In the genomic region with DNA sequence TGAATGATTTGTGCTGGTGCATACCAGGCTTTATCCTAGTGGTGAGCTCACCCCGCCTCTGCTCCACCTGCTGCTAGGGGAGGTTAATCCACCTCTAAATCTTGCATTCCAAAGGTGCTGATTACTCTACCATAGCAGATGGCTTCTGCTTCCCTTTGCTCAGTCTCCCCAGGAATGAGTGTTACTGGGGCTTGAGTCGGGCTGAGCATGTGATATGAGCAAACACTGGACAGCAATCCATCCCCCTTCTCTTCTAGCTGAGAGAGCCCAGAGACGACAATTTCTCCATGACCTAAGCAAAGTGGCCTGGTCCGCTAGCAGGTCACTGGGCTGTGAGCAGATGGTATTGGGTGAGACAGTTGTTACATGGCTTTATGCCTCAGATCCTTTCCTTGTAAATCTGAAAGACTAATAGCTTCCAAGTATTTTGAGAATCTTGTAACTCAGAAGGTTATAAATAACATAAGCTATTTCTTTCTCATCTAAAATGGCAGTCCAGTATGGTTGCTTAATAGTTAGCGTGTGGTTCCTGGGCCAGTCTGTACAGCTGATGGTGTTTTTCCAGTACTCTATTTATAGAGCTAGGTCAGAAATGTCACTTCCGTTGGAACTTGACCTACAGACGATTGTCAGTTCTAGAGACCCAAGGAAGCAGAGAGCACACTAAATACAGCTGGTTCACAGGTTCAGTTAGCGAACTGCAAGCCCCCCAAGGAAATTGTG, we compare ENCODE assay signal across 8 mouse cellular contexts.
DNase-seq lines count a peak whose midpoint lies in the region; ATAC-seq and TF ChIP-seq lines count a peak whose summit lies in the region.
"Had no signal": no experiment of that assay in that cellular context is flagged by ENCODE, and none has a peak within 500 bp of the region (broad histone marks: within the 10 kb centered on the region; RNA-seq: fewer than 3 reads in every experiment).

No protein-coding gene starts in this region.

- H3K27ac ChIP-seq in layer of hippocampus, adult 2 months: no peak overlapping the region
- H3K27ac ChIP-seq in embryonic facial prominence, embryonic 15.5 days (replicated peaks): 0 out of 2 replicates have a peak overlapping the region, but pooled peaks have one; percentile 34

- 62% methylated on average over 8 of the region's 8 CpGs for WGBS in embryonic facial prominence, embryonic 15.5 days

- H3K4me2 ChIP-seq in embryonic facial prominence, embryonic 15.5 days (replicated peaks): no peak overlapping the region

- ATAC-seq in embryonic facial prominence, embryonic 15.5 days (ENCODE audit: insufficient number of reproducible peaks, low FRiP score, low TSS enrichment, low read depth): peak; percentile 56; the same call in 1 of the 2 replicates

- no peak overlapping the region for H3K9ac ChIP-seq in embryonic facial prominence, embryonic 15.5 days

- no peak overlapping the region for H3K4me3 ChIP-seq in layer of hippocampus, adult 2 months
- no peak overlapping the region for H3K4me3 ChIP-seq in embryonic facial prominence, embryonic 15.5 days (replicated peaks)

- peaks cover 47% of the 10 kb centered on the region for H3K4me1 ChIP-seq in embryonic facial prominence, embryonic 15.5 days

- TF ChIP-seq CTCF in layer of hippocampus, adult 2 months (conservative IDR thresholded peaks at IDR 0.05): peak; percentile 15; the same call in 1 of the 2 replicates

- no peak for DNase-seq in layer of hippocampus, adult 2 months (ENCODE audit: low spot score in 2 of 2)
- no peak for DNase-seq in layer of hippocampus, postnatal 14 days (ENCODE audit: low spot score in 2 of 2)
- peak; percentile 42 for DNase-seq in NIH3T3 (ENCODE audit: low read depth)
- DNase-seq in mesoderm, embryonic 11.5 days (ENCODE audit: low read depth, low spot score): peak; percentile 59
- no peak for DNase-seq in cerebellum, adult 11 months
- DNase-seq in adrenal gland, postnatal 4 days (ENCODE audit: low spot score in 2 of 2): no peak
- DNase-seq: thymus, adult 2 months had no signal

- no peaks in the 10 kb centered on the region for H3K36me3 ChIP-seq in embryonic facial prominence, embryonic 15.5 days

- H3K9me3 ChIP-seq in embryonic facial prominence, embryonic 15.5 days (replicated peaks): no peaks in the 10 kb centered on the region

- no peaks in the 10 kb centered on the region for H3K27me3 ChIP-seq in embryonic facial prominence, embryonic 15.5 days

Comparison
In these comparisons a context has a peak if more than half of its experiments do, and no peak if none do; other contexts are left out.
1. DNase-seq: peak in NIH3T3 (single experiment) and mesoderm, embryonic 11.5 days (single experiment); none in layer of hippocampus, adult 2 months (0 of 2), layer of hippocampus, postnatal 14 days (0 of 2), cerebellum, adult 11 months (single experiment) and adrenal gland, postnatal 4 days (0 of 2).